Mouse (Mus musculus) intestine, embryonic 15.5 days (tissue): ENCODE data around the gene 1110017D15Rik. TPM values are rescaled to one million over a fixed set of nuclear protein-coding genes. Genes with fewer than 3 reads are reported as not detected.
A peak's percentile ranks its signal among the peaks of the same experiment; 100 is the strongest.

Experiments used
- ATAC-seq: fragments of 200-750 bp; cut with Nextera tagmentation; 2 replicates; pipeline ENCODE4 v1.8.0; 2017; ENCODE audit warnings: moderate TSS enrichment, moderate library complexity
- H3K27ac ChIP-seq: fragments of 300-500 bp; sonication (generic); 2 replicates; pipeline ENCODE4 v1.5.1; 2015; ENCODE audit warnings: mild to moderate bottlenecking, inconsistent platforms
- H3K27me3 ChIP-seq: fragments of 300-500 bp; sonication (generic); replicated peaks from 2 replicates; pipeline ENCODE4 v1.6.1; 2015; ENCODE audit warnings: inconsistent platforms
- H3K36me3 ChIP-seq: fragments of 300-500 bp; sonication (generic); 2 replicates; pipeline ENCODE4 v1.6.1; 2015; ENCODE audit warnings: inconsistent platforms
- H3K4me1 ChIP-seq: fragments of 300-500 bp; sonication (generic); replicated peaks from 2 replicates; pipeline ENCODE4 v1.6.1; 2015; ENCODE audit warnings: inconsistent platforms
- H3K4me2 ChIP-seq: fragments of 300-500 bp; sonication (generic); replicated peaks from 2 replicates; pipeline ENCODE4 v1.6.1; 2015; ENCODE audit warnings: mild to moderate bottlenecking, inconsistent platforms
- H3K4me3 ChIP-seq: fragments of 300-500 bp; sonication (generic); replicated peaks from 2 replicates; pipeline ENCODE4 v1.5.1; 2015; ENCODE audit warnings: inconsistent platforms
- H3K9ac ChIP-seq: fragments of 300-500 bp; sonication (generic); 2 replicates; pipeline ENCODE4 v1.6.1; 2015; ENCODE audit warnings: inconsistent platforms
- H3K9me3 ChIP-seq: fragments of 300-500 bp; sonication (generic); 2 replicates; pipeline ENCODE4 v1.6.1; 2016; ENCODE audit warnings: inconsistent platforms
- WGBS: fragments of 180-500 bp; shearing (Covaris S2); methylation state at CpG from one replicate; pipeline ENCODE4 v1.1.7; 2015; 5-methylcytosine and 5-hydroxymethylcytosine counted together
- polyA plus RNA-seq: library from polyadenylated mRNA; unstranded; fragments of >200 nt; fragmentation: Nextera tagmentation; extraction: Ambion mirVana; gene quantifications from 2 replicates; pipeline ENCODE4 v1.2.1, GENCODE M21; 2015

The 1110017D15Rik gene
- polyA plus RNA-seq, 1 experiment from 2014 or later: 0.55 TPM

GRCm38 (mm10) chr4:41507326-41507924 lies 9.7 kb downstream of the 1110017D15Rik start:
- peak overlapping the region; percentile 56 for H3K9ac ChIP-seq
- H3K9me3 ChIP-seq: no peaks in the 10 kb centered on the region
- ATAC-seq: peak; percentile 4; the same call in 1 of the 2 replicates
- no peaks in the 10 kb centered on the region; the same call in 1 of the 2 replicates for H3K27me3 ChIP-seq
- 4% methylated on average over 22 of the region's 22 CpGs for WGBS
- no peak overlapping the region for H3K27ac ChIP-seq
- H3K4me3 ChIP-seq: peak overlapping the region; percentile 51
- H3K4me1 ChIP-seq: peaks cover 14% of the 10 kb centered on the region; the same call in 1 of the 2 replicates
- peak overlapping the region; percentile 95 for H3K4me2 ChIP-seq
- H3K36me3 ChIP-seq: no peaks in the 10 kb centered on the region

GRCm38 (mm10) chr4:41506906-41507305 lies 10.2 kb downstream of the 1110017D15Rik start:
- WGBS: under 1% methylated on average over 29 of the region's 29 CpGs

DNA sequence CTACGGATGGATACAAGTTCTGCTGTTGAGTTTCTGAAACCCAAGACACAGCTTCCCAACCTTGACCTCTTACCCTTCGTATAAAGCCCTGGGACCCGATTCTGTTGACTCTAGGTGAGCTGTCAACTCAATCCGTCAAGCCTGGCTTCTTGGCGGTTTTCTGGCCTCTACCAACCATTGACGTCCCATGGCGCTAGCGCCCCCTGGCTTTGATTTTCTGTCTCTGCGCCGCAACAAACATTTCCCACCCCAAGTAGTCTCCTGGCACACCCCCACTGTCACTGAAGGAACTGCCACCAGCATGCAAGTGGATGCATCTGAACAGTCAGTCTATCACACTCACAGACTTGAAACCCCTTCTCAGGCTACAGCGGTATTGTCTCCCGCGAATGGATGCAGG lies 11.0 kb downstream of the 1110017D15Rik start:
- Histone ChIP-seq H3K9ac (peak overlapping the region; percentile 56; the same call in 1 of the 2 replicates), H3K4me3 (peak overlapping the region; percentile 51), H3K27me3 (no peaks in the 10 kb centered on the region; the same call in 1 of the 2 replicates), H3K27ac (no peak overlapping the region), H3K4me1 (peaks cover 15% of the 10 kb centered on the region), H3K36me3 (no peaks in the 10 kb centered on the region), H3K4me2 (peak overlapping the region; percentile 95), H3K9me3 (no peaks in the 10 kb centered on the region)
- no peak for ATAC-seq
- 15% methylated on average over 13 of the region's 13 CpGs for WGBS

More at GRCm38 (mm10) chr4:41506906-41507305, 10.2 kb downstream of the 1110017D15Rik start:
- peak; percentile 71 for ATAC-seq
- H3K4me2 ChIP-seq: peak overlapping the region; percentile 95
- H3K4me3 ChIP-seq: peak overlapping the region; percentile 51
- no peaks in the 10 kb centered on the region for H3K36me3 ChIP-seq
- peaks cover 15% of the 10 kb centered on the region; the same call in 1 of the 2 replicates for H3K4me1 ChIP-seq
- H3K27me3 ChIP-seq: no peaks in the 10 kb centered on the region; the same call in 1 of the 2 replicates
- no peaks in the 10 kb centered on the region for H3K9me3 ChIP-seq
- H3K9ac ChIP-seq: peak overlapping the region; percentile 56
- H3K27ac ChIP-seq: no peak overlapping the region

DNA sequence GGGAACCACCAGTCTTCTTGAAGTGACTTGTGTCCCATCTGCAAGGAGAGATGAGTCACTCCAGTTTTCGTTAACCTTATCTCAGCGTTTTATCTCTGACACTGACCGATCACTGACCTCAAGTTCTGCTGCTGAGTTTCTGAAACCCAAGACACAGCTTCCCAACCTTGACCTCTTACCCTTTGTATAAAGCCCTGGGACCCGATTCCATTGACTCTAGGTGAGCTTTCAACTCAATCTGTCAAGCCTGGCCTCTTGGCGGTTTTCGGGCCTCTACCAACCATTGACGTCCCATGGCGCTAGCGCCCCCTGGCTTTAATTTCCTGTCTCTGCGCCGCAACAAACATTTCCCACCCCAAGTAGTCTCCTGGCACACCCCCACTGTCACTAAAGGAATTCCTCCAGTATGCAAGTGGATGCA lies 12.0 kb downstream of the 1110017D15Rik start:
- Histone ChIP-seq H3K27ac (no peak overlapping the region), H3K4me1 (peaks cover 15% of the 10 kb centered on the region), H3K4me3 (no peak overlapping the region), H3K9ac (no peak overlapping the region), H3K4me2 (no peak overlapping the region), H3K27me3 (peaks cover 4% of the 10 kb centered on the region), H3K36me3 (no peaks in the 10 kb centered on the region), H3K9me3 (no peaks in the 10 kb centered on the region)
- 56% methylated on average over 11 of the region's 11 CpGs for WGBS
- ATAC-seq: no peak

GRCm38 (mm10) chr4:41504325-41504724 lies 12.8 kb downstream of the 1110017D15Rik start:
- Histone ChIP-seq H3K27ac (no peak overlapping the region), H3K4me2 (no peak overlapping the region), H3K9ac (no peak overlapping the region), H3K36me3 (no peaks in the 10 kb centered on the region), H3K27me3 (peaks cover 12% of the 10 kb centered on the region), H3K4me3 (no peak overlapping the region), H3K4me1 (peaks cover 15% of the 10 kb centered on the region), H3K9me3 (no peaks in the 10 kb centered on the region)
- ATAC-seq: no peak
- WGBS: 72% methylated on average over 5 of the region's 5 CpGs

GRCm38 (mm10) chr4:41502986-41503412 lies 14.1 kb downstream of the 1110017D15Rik start, which contains the start of gene AI464131:
AI464131 (minus strand) TSS chr4:41503076.
- Histone ChIP-seq H3K4me2 (peak within 1 kb of the TSS; percentile 82), H3K4me1 (peaks cover 25% of the 10 kb centered on the region), H3K36me3 (no peaks in the 10 kb centered on the region), H3K9me3 (no peaks in the 10 kb centered on the region), H3K27me3 (peaks cover 25% of the 10 kb centered on the region), H3K9ac (peak within 1 kb of the TSS; percentile 50), H3K4me3 (peak within 1 kb of the TSS; percentile 48), H3K27ac (no peak within 1 kb of the TSS)
- ATAC-seq: peak; percentile 95
- WGBS: under 1% methylated on average over 18 of the region's 18 CpGs

- peak; percentile 48 for ATAC-seq
- 14% methylated on average over 20 of the region's 20 CpGs for WGBS
- H3K9ac ChIP-seq: peak overlapping the region; percentile 50
- no peaks in the 10 kb centered on the region for H3K9me3 ChIP-seq
- H3K4me2 ChIP-seq: peak overlapping the region; percentile 82
- H3K4me3 ChIP-seq: peak overlapping the region; percentile 48
- no peak overlapping the region for H3K27ac ChIP-seq
- no peaks in the 10 kb centered on the region for H3K36me3 ChIP-seq
- peaks cover 28% of the 10 kb centered on the region for H3K4me1 ChIP-seq
- peaks cover 32% of the 10 kb centered on the region for H3K27me3 ChIP-seq
Measured at GRCm38 (mm10) chr4:41502171-41502940, 14.8 kb downstream of the 1110017D15Rik start.

DNA sequence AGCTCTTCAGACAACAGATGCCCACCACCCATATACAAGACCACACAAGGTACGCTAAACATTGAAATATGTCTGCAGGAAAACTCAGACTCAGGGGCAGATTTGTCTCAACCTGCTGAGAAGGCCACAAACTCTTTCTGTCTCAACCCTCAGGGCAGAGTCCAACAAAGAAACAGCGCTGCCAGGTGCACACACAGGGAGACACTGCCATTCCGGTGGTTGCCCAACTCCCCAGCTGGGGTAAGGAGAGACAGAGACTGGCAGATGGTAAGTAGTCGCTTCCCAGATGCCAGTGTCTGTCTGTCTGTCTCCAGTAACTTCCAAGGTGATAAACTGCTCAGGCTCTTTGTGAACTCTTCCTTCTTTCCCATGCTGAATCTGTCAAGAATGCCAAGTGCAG lies 16.3 kb downstream of the 1110017D15Rik start:
- H3K27ac ChIP-seq: no peak overlapping the region
- no peak for ATAC-seq

DNA sequence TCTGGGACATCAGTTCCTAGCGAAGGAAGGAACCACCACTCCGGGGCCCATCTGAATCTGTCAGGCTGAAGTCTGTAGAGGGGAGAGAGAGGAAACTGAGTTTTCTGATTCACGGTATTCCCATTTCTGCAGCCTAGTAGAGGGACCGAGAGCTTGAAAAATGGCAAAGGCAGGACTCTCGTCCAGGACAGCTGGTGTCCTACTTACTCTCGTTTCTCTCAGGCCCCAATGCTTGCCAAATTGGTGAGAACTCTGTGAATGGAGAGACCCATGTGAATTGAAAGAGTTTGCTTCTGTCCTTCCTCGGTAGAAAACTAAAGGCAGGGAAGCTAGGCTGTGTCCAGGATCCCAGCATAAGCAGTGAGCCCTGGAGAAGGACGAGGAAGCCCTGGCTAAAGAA lies 17.5 kb downstream of the 1110017D15Rik start:
- Histone ChIP-seq H3K27ac (no peak overlapping the region), H3K4me1 (peaks cover 25% of the 10 kb centered on the region), H3K4me3 (no peak overlapping the region), H3K9me3 (no peaks in the 10 kb centered on the region), H3K27me3 (peaks cover 39% of the 10 kb centered on the region), H3K4me2 (no peak overlapping the region), H3K9ac (no peak overlapping the region), H3K36me3 (no peaks in the 10 kb centered on the region)
- no peak for ATAC-seq
- WGBS: 74% methylated on average over 8 of the region's 8 CpGs

More for the DNA sequence above, 16.3 kb downstream of the 1110017D15Rik start:
- no peaks in the 10 kb centered on the region for H3K36me3 ChIP-seq
- no peaks in the 10 kb centered on the region for H3K9me3 ChIP-seq
- H3K9ac ChIP-seq: no peak overlapping the region
- 68% methylated on average over 4 of the region's 4 CpGs for WGBS
- H3K4me3 ChIP-seq: no peak overlapping the region
- peaks cover 39% of the 10 kb centered on the region for H3K27me3 ChIP-seq
- no peak overlapping the region for H3K4me2 ChIP-seq
- peaks cover 25% of the 10 kb centered on the region for H3K4me1 ChIP-seq

DNA sequence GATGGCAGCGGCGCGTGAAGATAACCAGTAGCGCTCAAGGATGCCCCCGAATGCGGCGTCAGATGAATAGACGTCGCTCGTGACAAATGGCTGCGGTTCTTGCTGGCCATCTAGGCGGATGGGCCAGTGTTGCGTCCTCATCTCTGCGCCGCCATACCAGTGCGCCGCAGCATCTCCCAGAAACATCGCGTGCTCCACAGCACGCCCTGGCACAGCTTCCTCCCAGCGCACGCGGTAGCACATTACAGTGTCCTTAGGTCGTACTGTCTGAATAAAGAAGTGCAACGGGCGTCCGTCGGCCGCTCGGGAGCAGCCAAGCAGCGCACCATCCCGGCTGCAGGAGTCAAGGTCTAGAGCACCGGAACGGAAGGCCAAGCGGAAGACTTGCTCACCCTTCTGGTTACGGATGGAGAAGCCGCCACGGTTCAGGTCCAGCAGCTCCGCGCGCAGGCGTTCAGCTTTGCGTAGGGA lies 18.2 kb downstream of the 1110017D15Rik start:
- no peak for ATAC-seq
- 22% methylated on average over 43 of the region's 43 CpGs for WGBS
- H3K27me3 ChIP-seq: peaks cover 39% of the 10 kb centered on the region
- H3K4me1 ChIP-seq: peaks cover 25% of the 10 kb centered on the region
- no peak overlapping the region for H3K27ac ChIP-seq
- H3K4me3 ChIP-seq: peak overlapping the region; percentile 24
- H3K4me2 ChIP-seq: peak overlapping the region; percentile 66
- no peaks in the 10 kb centered on the region for H3K36me3 ChIP-seq
- no peaks in the 10 kb centered on the region for H3K9me3 ChIP-seq
- no peak overlapping the region for H3K9ac ChIP-seq

DNA sequence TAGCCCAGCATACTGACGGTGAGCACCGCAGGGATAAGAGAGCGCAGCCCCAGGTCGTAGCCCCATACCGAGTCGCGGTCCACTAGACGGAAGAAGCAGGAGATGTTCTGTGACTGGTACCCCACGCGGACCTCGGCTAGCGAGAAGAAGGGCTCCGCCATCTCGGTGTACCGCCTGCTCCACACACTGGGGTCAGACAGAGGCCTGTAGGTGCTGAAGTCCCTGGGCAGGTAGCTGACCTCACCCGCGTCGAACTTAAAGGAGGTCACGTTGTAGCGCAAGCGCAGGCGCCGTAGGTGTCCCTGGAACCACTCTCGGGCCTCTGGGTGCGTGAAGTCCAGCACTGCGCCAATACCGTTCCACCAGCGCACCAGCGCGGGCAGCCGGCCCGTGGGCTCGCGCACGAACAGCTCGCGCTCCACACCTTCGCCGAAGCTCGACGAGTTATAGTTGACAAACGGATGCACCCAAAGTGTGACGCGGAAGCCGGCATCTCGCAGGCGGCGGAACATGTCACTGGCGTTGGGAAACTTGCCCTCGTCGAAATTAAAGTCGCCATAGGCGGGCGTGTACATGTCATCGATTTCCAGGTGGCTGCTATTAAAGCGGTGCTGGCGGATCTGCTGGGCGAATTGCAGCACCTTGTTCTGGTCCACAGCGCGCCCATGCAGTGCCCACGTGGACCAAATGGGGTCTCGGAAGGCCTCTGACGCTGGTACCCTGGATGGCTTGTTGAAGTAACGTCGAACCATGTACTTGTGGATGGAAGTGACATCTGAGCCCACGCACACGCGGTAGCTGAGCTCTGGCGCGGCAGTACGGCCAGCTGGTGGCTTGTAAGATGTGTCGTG lies 18.9 kb downstream of the 1110017D15Rik start:
- peak overlapping the region; percentile 66 for H3K4me2 ChIP-seq
- ATAC-seq: no peak
- no peaks in the 10 kb centered on the region for H3K9me3 ChIP-seq
- H3K27ac ChIP-seq: no peak overlapping the region
- peaks cover 25% of the 10 kb centered on the region for H3K4me1 ChIP-seq
- H3K9ac ChIP-seq: no peak overlapping the region
- 17% methylated on average over 72 of the region's 72 CpGs for WGBS
- H3K36me3 ChIP-seq: no peaks in the 10 kb centered on the region
- H3K4me3 ChIP-seq: peak overlapping the region; percentile 28
- peaks cover 39% of the 10 kb centered on the region for H3K27me3 ChIP-seq
